Comparison of ENCODE assay signal across 8 mouse cellular contexts in genomic region chr19:7415916-7416833, GRCm38 (mm10). TPM values are rescaled to one million over a fixed set of nuclear protein-coding genes. Genes with fewer than 3 reads are reported as not detected.
DNase-seq lines count a peak whose midpoint lies in the region; ATAC-seq lines count a peak whose summit lies in the region.

No protein-coding gene starts in this region.

- WGBS in lung, embryonic 16.5 days: 30% methylated on average over 22 of the region's 22 CpGs
- 40% methylated on average over 22 of the region's 22 CpGs for WGBS in forebrain, embryonic 13.5 days
- 31% methylated on average over 22 of the region's 22 CpGs for WGBS in intestine, embryonic 15.5 days
- 29% methylated on average over 22 of the region's 22 CpGs for WGBS in midbrain, embryonic 15.5 days

- ATAC-seq in lung, embryonic 16.5 days (ENCODE audit: low read depth): no peak
- no peak; the same call in 1 of the 2 replicates for ATAC-seq in forebrain, embryonic 13.5 days
- no peak for ATAC-seq in intestine, embryonic 15.5 days
- 0 out of 2 replicates have a peak, but pooled peaks have one; percentile 0 for ATAC-seq in midbrain, embryonic 15.5 days (replicated peaks)

- H3K4me1 ChIP-seq in lung, embryonic 16.5 days (replicated peaks; ENCODE audit: control insufficient read depth, insufficient read depth, low read length): peaks cover 33% of the 10 kb centered on the region
- peaks cover 38% of the 10 kb centered on the region for H3K4me1 ChIP-seq in forebrain, embryonic 13.5 days
- H3K4me1 ChIP-seq in intestine, embryonic 15.5 days (replicated peaks): peaks cover 30% of the 10 kb centered on the region
- H3K4me1 ChIP-seq in midbrain, embryonic 15.5 days: peaks cover 35% of the 10 kb centered on the region

- H3K9ac ChIP-seq in lung, embryonic 16.5 days (ENCODE audit: low read length): peak overlapping the region; percentile 96
- H3K9ac ChIP-seq in forebrain, embryonic 13.5 days: peak overlapping the region; percentile 99
- H3K9ac ChIP-seq in intestine, embryonic 15.5 days: peak overlapping the region; percentile 84
- H3K9ac ChIP-seq in midbrain, embryonic 15.5 days: peak overlapping the region; percentile 89

- no peaks in the 10 kb centered on the region for H3K9me3 ChIP-seq in lung, embryonic 16.5 days (ENCODE audit: control insufficient read depth, low read length)
- no peaks in the 10 kb centered on the region for H3K9me3 ChIP-seq in forebrain, embryonic 13.5 days (replicated peaks)
- H3K9me3 ChIP-seq in intestine, embryonic 15.5 days: no peaks in the 10 kb centered on the region
- H3K9me3 ChIP-seq in midbrain, embryonic 15.5 days: no peaks in the 10 kb centered on the region

- peak overlapping the region; percentile 91 for H3K27ac ChIP-seq in lung, embryonic 16.5 days (ENCODE audit: low read length)
- H3K27ac ChIP-seq in forebrain, embryonic 13.5 days: peak overlapping the region; percentile 98
- peak overlapping the region; percentile 93 for H3K27ac ChIP-seq in intestine, embryonic 15.5 days
- peak overlapping the region; percentile 99 for H3K27ac ChIP-seq in midbrain, embryonic 15.5 days

- no peaks in the 10 kb centered on the region for H3K27me3 ChIP-seq in lung, embryonic 16.5 days (ENCODE audit: control insufficient read depth, insufficient read depth, low read depth, low read length)
- H3K27me3 ChIP-seq in forebrain, embryonic 13.5 days: no peaks in the 10 kb centered on the region
- no peaks in the 10 kb centered on the region for H3K27me3 ChIP-seq in intestine, embryonic 15.5 days (replicated peaks)
- no peaks in the 10 kb centered on the region for H3K27me3 ChIP-seq in midbrain, embryonic 15.5 days (replicated peaks)

- no peak for DNase-seq in lung, adult 18-20 months
- no peak for DNase-seq in T-cell, adult 2 months (ENCODE audit: low spot score)
- no peak for DNase-seq in cerebellum, postnatal 36 days
- no peak for DNase-seq in layer of hippocampus, adult 9-10 months (ENCODE audit: low spot score)

- peaks cover 8% of the 10 kb centered on the region for H3K36me3 ChIP-seq in lung, embryonic 16.5 days (ENCODE audit: control insufficient read depth, insufficient read depth, low read length)
- peaks cover 15% of the 10 kb centered on the region for H3K36me3 ChIP-seq in forebrain, embryonic 13.5 days (ENCODE audit: poor library complexity, severe bottlenecking)
- peaks cover 5% of the 10 kb centered on the region for H3K36me3 ChIP-seq in intestine, embryonic 15.5 days
- no peaks in the 10 kb centered on the region for H3K36me3 ChIP-seq in midbrain, embryonic 15.5 days (replicated peaks)

- H3K4me3 ChIP-seq in lung, embryonic 16.5 days (ENCODE audit: low read length): peak overlapping the region; percentile 73
- peak overlapping the region; percentile 85 for H3K4me3 ChIP-seq in forebrain, embryonic 13.5 days
- H3K4me3 ChIP-seq in intestine, embryonic 15.5 days (replicated peaks): peak overlapping the region; percentile 86
- H3K4me3 ChIP-seq in midbrain, embryonic 15.5 days: peak overlapping the region; percentile 83

- H3K4me2 ChIP-seq in lung, embryonic 16.5 days (ENCODE audit: low read depth, low read length): peak overlapping the region; percentile 89
- H3K4me2 ChIP-seq in forebrain, embryonic 13.5 days: peak overlapping the region; percentile 88
- peak overlapping the region; percentile 88 for H3K4me2 ChIP-seq in intestine, embryonic 15.5 days (replicated peaks)
- H3K4me2 ChIP-seq in midbrain, embryonic 15.5 days: peak overlapping the region; percentile 72

RNA-seq across cellular contexts. Expression of gene 2700081O15Rik, which starts 1.2 kb away (rescaled TPM):
- polyA plus RNA-seq in lung, embryonic 16.5 days (2015; fragmentation: Nextera tagmentation; extraction: Ambion mirVana): 5.0 TPM in 2 replicates
- polyA plus RNA-seq in forebrain, embryonic 13.5 days (2015; fragmentation: Nextera tagmentation; extraction: Ambion mirVana): 16.7 and 18.2 TPM in 2 replicates
- 5.2 and 5.3 TPM in 2 replicates for polyA plus RNA-seq in intestine, embryonic 15.5 days (2015; fragmentation: Nextera tagmentation; extraction: Ambion mirVana)
- 15.9 and 16.0 TPM in 2 replicates for polyA plus RNA-seq in midbrain, embryonic 15.5 days (2015; fragmentation: Nextera tagmentation; extraction: Ambion mirVana)

RNA-seq across cellular contexts. Expression of gene Spindoc, which starts 33.4 kb away (rescaled TPM):
- polyA plus RNA-seq in lung, embryonic 16.5 days (2015; fragmentation: Nextera tagmentation; extraction: Ambion mirVana): 24.8 and 25.7 TPM in 2 replicates
- 42.1 and 47.5 TPM in 2 replicates for polyA plus RNA-seq in forebrain, embryonic 13.5 days (2015; fragmentation: Nextera tagmentation; extraction: Ambion mirVana)
- 20.4 and 20.5 TPM in 2 replicates for polyA plus RNA-seq in intestine, embryonic 15.5 days (2015; fragmentation: Nextera tagmentation; extraction: Ambion mirVana)
- 35.6 and 40.3 TPM in 2 replicates for polyA plus RNA-seq in midbrain, embryonic 15.5 days (2015; fragmentation: Nextera tagmentation; extraction: Ambion mirVana)
